Mouse (Mus musculus) liver, embryonic 11.5 days (tissue): ENCODE results near the gene B4galt4. TPM values are rescaled to one million over a fixed set of nuclear protein-coding genes. Genes with fewer than 3 reads are reported as not detected.
"Not testable (repeated sequence)": the region's sequence is repeated elsewhere in the genome, so short reads cannot be mapped to it uniquely, and the experiment has no call there.

ENCODE experiments used
- ATAC-seq: fragments of 200-750 bp; cut with Nextera tagmentation; replicated peaks from 2 replicates; pipeline ENCODE4 v1.8.0; 2017; ENCODE audit warnings: moderate number of reproducible peaks, mild to moderate bottlenecking, moderate TSS enrichment, moderate library complexity; ENCODE audit not compliant: low FRiP score
- DNase-seq: peaks from one replicate; pipeline ENCODE4 v3.0.0-alpha.2; 2017; ENCODE audit warnings: low spot score
- H3K27ac ChIP-seq: fragments of 300-500 bp; sonication (generic); 2 replicates; pipeline ENCODE4 v1.5.1; 2014; ENCODE audit warnings: mild to moderate bottlenecking, low read depth, low read length, control low read depth
- H3K27me3 ChIP-seq: fragments of 300-500 bp; sonication (generic); replicated peaks from 2 replicates; pipeline ENCODE4 v1.6.1; 2014; ENCODE audit warnings: low read length, mixed read lengths; ENCODE audit not compliant: control insufficient read depth, insufficient read depth
- H3K36me3 ChIP-seq: fragments of 300-500 bp; sonication (generic); 2 replicates; pipeline ENCODE4 v1.6.1; 2014; ENCODE audit warnings: mild to moderate bottlenecking, low read length, moderate library complexity, mixed read lengths; ENCODE audit not compliant: control insufficient read depth, insufficient read depth
- H3K4me1 ChIP-seq: fragments of 300-500 bp; sonication (generic); replicated peaks from 2 replicates; pipeline ENCODE4 v1.6.1; 2014; ENCODE audit warnings: low read length, mixed read lengths; ENCODE audit not compliant: control insufficient read depth, insufficient read depth
- H3K4me2 ChIP-seq: fragments of 300-500 bp; sonication (generic); 2 replicates; pipeline ENCODE4 v1.6.1; 2014; ENCODE audit warnings: mild to moderate bottlenecking, control low read depth, moderate library complexity
- H3K4me3 ChIP-seq: fragments of 300-500 bp; sonication (generic); 2 replicates; pipeline ENCODE4 v1.5.1; 2014; ENCODE audit warnings: low read depth, low read length, control low read depth
- H3K9ac ChIP-seq: fragments of 300-500 bp; sonication (generic); 2 replicates; pipeline ENCODE4 v1.6.1; 2014; ENCODE audit warnings: low read depth, low read length, control low read depth
- H3K9me3 ChIP-seq: fragments of 300-500 bp; sonication (generic); 2 replicates; pipeline ENCODE4 v1.6.1; 2016; ENCODE audit warnings: low read length, inconsistent platforms, mixed read lengths; ENCODE audit not compliant: control insufficient read depth
- WGBS: fragments of 180-500 bp; shearing (Covaris S2); extraction: QIAGEN DNeasy Blood & Tissue Kit; methylation state at CpG from one replicate; pipeline ENCODE4 v1.1.7; 2014; 5-methylcytosine and 5-hydroxymethylcytosine counted together
- polyA plus RNA-seq: library from polyadenylated mRNA; unstranded; fragments of >200 nt; fragmentation: Nextera tagmentation; extraction: Ambion mirVana; gene quantifications from 2 replicates; pipeline ENCODE4 v1.2.1, GENCODE M21; 2014

Gene B4galt4
- polyA plus RNA-seq, 1 experiment from 2014 or later, result 9.6 TPM

DNA sequence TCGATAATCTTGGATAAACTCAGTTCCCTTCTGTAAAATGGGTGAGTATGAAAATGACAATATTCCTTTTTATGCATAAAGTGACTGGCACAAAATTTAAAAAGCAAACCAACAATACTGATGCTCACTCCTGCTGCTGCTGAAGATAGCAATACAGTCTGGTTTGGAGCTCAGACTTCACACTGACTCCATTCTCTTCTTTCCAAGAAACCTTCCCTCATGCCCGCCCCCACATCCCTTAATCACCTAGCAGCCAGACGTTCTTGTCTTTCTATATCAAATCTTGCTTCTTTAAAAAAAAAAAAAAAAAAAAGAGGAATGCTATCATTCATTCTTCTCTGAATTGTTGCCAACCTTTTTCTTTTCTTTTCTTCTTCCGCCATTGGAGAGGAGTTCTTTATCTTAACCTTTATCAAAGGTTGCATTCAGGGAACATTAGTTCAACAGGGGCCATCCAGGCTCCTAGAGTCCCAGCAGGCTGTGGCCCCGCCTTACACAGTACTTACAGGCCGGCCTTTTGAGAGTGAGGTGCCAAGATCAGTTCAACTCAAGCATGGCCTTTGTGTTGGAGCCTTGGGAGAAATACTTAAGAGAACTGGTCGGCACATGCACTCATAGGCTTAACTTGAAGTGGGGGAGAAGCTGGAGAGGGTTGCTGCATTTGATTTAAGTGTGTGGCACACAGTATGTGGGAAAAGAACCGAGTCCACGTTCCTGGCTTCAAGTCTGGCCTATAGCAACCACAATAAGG lies 36.4 kb upstream of the B4galt4 start:
- no peak for DNase-seq
- Histone ChIP-seq H3K4me2 (no peak overlapping the region), H3K36me3 (no peaks in the 10 kb centered on the region), H3K4me1 (no peaks in the 10 kb centered on the region; the same call in 1 of the 2 replicates), H3K9me3 (no peaks in the 10 kb centered on the region), H3K27me3 (peaks cover 20% of the 10 kb centered on the region), H3K27ac (no peak overlapping the region), H3K9ac (no peak overlapping the region), H3K4me3 (no peak overlapping the region)
- WGBS, result 60% methylated on average over 9 of the region's 9 CpGs
- no peak for ATAC-seq

DNA sequence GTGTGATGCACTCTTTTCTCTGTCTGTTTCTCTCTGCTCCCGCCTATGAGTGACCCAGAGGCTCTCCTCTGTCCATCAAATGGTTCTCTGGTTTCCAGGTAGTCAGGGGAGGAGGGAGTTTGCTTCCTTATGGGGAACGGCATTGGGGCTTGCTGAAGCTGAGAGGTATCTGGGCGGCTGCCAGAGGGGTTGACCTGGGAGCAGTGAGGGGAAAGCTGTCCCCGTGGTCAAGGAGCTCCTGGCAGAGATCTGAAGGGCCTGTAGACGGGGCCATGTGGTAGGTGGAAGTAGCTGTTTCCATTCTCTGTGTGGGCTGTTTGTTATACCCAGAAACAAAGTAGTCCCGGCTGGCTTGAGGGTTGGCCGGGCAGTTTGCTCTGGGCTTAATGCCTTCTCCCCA lies 35.3 kb upstream of the B4galt4 start:
- 59% methylated on average over 7 of the region's 7 CpGs for whole genome bisulfite sequencing
- H3K9ac ChIP-seq, result no peak overlapping the region
- peaks cover 28% of the 10 kb centered on the region for H3K27me3 ChIP-seq
- H3K4me3 ChIP-seq, result no peak overlapping the region
- H3K9me3 ChIP-seq, result no peaks in the 10 kb centered on the region
- no peak overlapping the region for H3K4me2 ChIP-seq
- DNase-seq (no peak), ATAC-seq (no peak)
- no peak overlapping the region for H3K27ac ChIP-seq
- H3K4me1 ChIP-seq, result no peaks in the 10 kb centered on the region; the same call in 1 of the 2 replicates
- H3K36me3 ChIP-seq, result no peaks in the 10 kb centered on the region

DNA sequence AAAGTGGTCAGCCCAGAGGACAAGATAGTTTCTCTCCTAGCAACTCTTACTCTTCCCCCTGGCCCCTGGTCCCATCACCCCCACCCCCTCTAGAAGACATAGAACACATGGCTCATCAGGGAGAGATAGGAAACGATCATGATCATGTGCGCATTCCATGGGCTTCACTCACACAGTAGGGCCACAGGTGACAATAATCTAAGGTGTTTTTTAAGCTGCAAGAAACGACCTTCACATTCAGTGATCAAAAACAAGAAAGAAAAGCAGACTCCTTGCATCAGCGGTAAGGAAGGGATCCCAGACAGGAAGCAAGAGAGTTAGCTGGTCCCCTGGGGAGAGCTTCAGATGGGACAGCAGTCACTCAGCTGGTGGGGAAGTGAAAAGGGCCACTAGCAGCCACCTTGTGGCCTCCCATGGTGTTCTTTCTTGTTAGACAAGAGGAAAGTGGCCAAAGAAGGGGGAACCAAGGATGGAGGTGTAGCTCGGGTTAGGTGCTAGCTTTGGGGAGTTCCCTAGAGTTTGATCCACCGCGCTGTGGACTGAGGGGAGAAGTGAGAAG lies 33.0 kb upstream of the B4galt4 start:
- DNase-seq (no peak), ATAC-seq (no peak)
- WGBS, result 59% methylated on average over 7 of the region's 7 CpGs
- H3K9ac ChIP-seq, result no peak overlapping the region
- no peak overlapping the region for H3K27ac ChIP-seq
- H3K27me3 ChIP-seq, result peaks cover 44% of the 10 kb centered on the region
- H3K4me3 ChIP-seq, result no peak overlapping the region
- no peaks in the 10 kb centered on the region for H3K4me1 ChIP-seq
- H3K4me2 ChIP-seq, result no peak overlapping the region
- no peaks in the 10 kb centered on the region for H3K36me3 ChIP-seq
- no peaks in the 10 kb centered on the region for H3K9me3 ChIP-seq

DNA sequence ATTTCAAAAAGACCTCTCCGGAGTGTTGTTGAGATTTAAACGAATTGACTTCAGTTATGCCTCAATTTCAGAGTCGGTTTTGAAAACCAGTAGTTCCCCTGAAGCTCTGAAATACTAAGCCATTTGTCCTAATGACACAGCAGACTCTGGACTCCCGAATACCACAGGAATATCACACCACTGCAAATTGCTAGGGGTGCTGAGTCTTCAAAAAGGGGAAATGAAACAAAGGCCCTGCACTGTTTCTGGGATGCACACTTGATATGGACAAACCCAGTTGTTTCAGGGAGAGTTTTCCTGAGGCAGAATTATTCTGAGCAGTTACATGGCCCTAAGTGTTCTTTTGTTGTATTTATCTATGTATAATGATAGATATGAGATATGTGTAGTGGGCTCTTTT lies 30.8 kb upstream of the B4galt4 start:
- WGBS, result 37% methylated on average over 4 of the region's 4 CpGs

DNA sequence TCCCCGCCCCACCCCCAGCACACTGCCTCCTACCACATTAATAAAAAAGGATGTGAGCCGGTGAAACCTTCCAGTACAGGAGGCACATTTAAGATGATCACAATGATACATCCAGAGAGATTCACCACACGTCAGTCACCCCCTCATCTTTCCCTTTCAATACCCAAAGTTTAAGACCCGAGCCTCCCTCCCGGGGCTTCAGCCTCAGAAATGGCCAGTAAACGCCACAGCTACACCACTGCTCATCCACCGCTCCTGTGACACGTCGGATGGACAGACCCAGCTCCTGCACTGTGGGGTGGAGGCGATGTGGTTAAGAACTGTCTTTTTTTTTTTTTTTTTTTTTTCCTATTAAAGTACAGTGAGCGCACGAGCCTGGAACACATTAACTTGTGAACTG lies 30.0 kb upstream of the B4galt4 start:
- DNase-seq (peak; percentile 46), ATAC-seq (no peak)
- Histone ChIP-seq H3K4me1 (no peaks in the 10 kb centered on the region), H3K27ac (peak overlapping the region; percentile 75; the same call in 1 of the 2 replicates), H3K27me3 (peaks cover 41% of the 10 kb centered on the region), H3K9me3 (no peaks in the 10 kb centered on the region), H3K4me3 (peak overlapping the region; percentile 68), H3K4me2 (peak overlapping the region; percentile 89), H3K9ac (peak overlapping the region; percentile 65), H3K36me3 (no peaks in the 10 kb centered on the region)
- whole genome bisulfite sequencing, result 9% methylated on average over 12 of the region's 12 CpGs

More for the DNA sequence above, 30.8 kb upstream of the B4galt4 start:
- Histone ChIP-seq H3K9me3 (no peaks in the 10 kb centered on the region), H3K4me2 (peak overlapping the region; percentile 89), H3K4me3 (peak overlapping the region; percentile 68), H3K27ac (no peak overlapping the region), H3K27me3 (peaks cover 41% of the 10 kb centered on the region), H3K36me3 (no peaks in the 10 kb centered on the region), H3K4me1 (no peaks in the 10 kb centered on the region), H3K9ac (no peak overlapping the region)
- DNase-seq, result no peak
- no peak for ATAC-seq

DNA sequence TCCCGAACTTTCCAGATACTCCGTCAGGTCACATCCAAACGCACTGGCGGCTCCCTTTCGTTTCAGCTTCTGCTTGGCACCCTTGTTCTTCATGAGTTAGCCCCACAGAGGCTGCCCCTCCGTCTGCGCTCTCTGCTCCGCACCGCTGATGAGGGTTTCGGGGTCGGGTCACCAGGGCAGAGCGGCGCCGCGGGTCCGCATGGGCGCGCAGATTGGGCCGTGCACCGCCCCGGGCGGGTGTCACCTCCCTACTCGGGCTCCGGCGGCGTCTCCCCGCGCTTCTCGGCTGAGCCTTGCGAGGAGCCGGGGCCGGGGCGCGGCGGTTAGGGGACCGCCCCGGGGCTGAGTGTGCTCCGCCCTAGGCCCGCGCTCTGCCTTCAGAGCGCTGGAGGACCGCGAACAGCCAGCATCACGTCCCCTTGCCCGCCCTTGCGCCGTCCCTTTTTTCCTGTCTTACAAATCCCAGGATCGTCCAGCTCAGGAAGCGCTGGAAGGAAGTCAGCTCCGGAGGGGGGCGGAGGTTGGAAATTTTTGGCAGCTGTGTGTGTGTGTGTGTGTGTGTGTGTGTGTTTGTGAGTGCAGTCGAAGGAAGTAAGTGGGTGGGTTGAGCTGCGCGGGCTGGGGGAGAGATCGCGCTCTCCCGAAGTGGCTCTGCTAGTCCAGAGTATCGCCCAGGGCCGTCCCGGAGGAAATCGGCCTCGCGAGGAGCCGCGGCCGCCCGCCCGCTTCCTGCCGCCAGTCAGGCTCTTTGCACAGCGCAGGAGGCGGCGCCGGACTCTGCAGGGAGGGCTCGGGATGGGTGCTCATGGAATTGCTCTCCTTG lies 29.3 kb upstream of the B4galt4 start, which contains the start of gene Arhgap31:
Gene Arhgap31 (minus strand): TSS at position 694 of the 823 bp plus-strand sequence.
- Histone ChIP-seq H3K9me3 (no peaks in the 10 kb centered on the region), H3K27ac (peak within 1 kb of the TSS; percentile 75), H3K9ac (peak within 1 kb of the TSS; percentile 65), H3K27me3 (peaks cover 41% of the 10 kb centered on the region), H3K36me3 (no peaks in the 10 kb centered on the region), H3K4me2 (peak within 1 kb of the TSS; percentile 89), H3K4me3 (peak within 1 kb of the TSS; percentile 68), H3K4me1 (no peaks in the 10 kb centered on the region)
- under 1% methylated on average over 74 of the region's 74 CpGs for WGBS
- peak; percentile 78 for DNase-seq
- ATAC-seq, result peak; percentile 90

DNA sequence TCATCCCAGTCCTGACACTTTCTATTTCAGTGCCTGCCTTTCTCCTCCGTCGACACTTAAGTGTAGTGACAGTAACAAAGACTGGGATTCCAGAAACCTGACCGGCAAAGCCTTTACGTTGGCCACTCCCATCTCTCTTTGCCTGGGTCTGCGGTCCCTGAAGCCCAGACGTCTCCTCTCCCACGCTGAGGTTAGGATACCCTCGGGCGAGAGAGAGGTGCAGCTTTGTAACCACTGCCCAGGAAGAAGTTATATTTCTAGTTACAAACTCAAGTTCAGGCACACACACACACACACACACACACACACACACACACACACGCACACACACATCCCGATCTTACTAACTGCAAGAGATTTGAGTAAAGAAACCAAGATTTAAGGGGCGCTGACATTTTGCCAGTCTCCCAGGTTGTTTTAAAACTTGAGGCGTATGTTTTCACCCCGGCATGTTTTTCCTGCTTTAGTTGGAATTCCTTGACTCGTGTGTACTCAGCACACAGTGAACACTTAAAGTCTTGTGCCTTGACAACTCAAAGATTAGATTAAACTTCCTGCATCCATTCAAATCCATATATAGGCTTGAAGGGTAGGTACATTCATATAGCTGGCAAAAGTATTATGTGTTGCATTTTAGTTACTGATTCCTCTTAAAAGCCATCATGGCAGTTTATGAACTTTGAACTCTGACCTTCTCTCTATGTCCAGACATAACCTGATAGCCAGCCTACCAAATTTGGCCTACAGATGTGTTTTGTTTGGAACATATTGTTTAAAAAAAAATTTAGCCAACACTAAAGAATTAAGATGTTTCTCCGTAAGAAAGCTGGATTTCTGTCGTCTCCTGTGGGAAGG lies 28.4 kb upstream of the B4galt4 start:
- Histone ChIP-seq H3K4me2 (peak overlapping the region; percentile 89), H3K9me3 (no peaks in the 10 kb centered on the region), H3K4me1 (no peaks in the 10 kb centered on the region), H3K27ac (peak overlapping the region; percentile 75), H3K36me3 (no peaks in the 10 kb centered on the region), H3K9ac (peak overlapping the region; percentile 65), H3K27me3 (peaks cover 41% of the 10 kb centered on the region), H3K4me3 (peak overlapping the region; percentile 68)
- ATAC-seq (0 out of 2 replicates have a peak, but pooled peaks have one; percentile 10), DNase-seq (no peak)
- 26% methylated on average over 17 of the region's 17 CpGs for WGBS

DNA sequence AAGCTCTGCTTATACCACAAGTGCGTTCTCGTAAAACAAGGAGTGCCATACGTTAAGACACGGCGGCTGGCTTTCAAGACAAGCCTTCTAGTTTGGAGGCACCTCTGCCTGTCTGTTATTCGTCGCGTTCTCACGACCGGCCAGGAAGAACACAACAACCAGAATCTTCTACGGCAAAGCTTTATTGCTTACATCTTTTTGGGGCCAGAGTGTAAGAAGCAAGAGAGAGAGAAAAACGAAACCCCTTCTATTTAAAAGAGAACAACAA lies 27.9 kb upstream of the B4galt4 start:
- H3K36me3 ChIP-seq, DNase-seq, H3K4me3 ChIP-seq, H3K9me3 ChIP-seq, H3K9ac ChIP-seq, ATAC-seq, H3K4me1 ChIP-seq: not testable (repeated sequence)
- Histone ChIP-seq H3K27me3 (peaks cover 37% of the 10 kb centered on the region), H3K4me2 (peak overlapping the region; percentile 89), H3K27ac (peak overlapping the region; percentile 32; the same call in 1 of the 2 replicates)
- 59% methylated on average over 11 of the region's 12 CpGs for WGBS
